Mouse (Mus musculus) splenic B cell, adult 2 months (primary cell): ENCODE results near the gene Cfap52.

Experiments used
- DNase-seq: peaks from one replicate; pipeline ENCODE4 v3.0.0-alpha.2; 2011; ENCODE audit warnings: low read depth, low spot score
- H3K27me3 ChIP-seq: 2 replicates; pipeline ENCODE4 v1.6.1; 2012; ENCODE audit warnings: mild to moderate bottlenecking, low read length, moderate library complexity, mixed read lengths; ENCODE audit not compliant: control insufficient read depth, poor library complexity, insufficient read depth, severe bottlenecking
- H3K36me3 ChIP-seq: 2 replicates; pipeline ENCODE4 v1.6.1; 2012; ENCODE audit warnings: mild to moderate bottlenecking, low read length, moderate library complexity, mixed read lengths; ENCODE audit not compliant: control insufficient read depth, poor library complexity, insufficient read depth, severe bottlenecking

Cfap52 gene

GRCm38 (mm10) chr11:67920226-67920960 is 45.1 kb downstream of the Cfap52 start:
- no peaks in the 10 kb centered on the region for H3K27me3 ChIP-seq
- no peak for DNase-seq
- H3K36me3 ChIP-seq = no peaks in the 10 kb centered on the region

GRCm38 (mm10) chr11:67919593-67919992 is 45.9 kb downstream of the Cfap52 start:
- Histone ChIP-seq H3K27me3 (no peaks in the 10 kb centered on the region), H3K36me3 (no peaks in the 10 kb centered on the region)
- DNase-seq = no peak

DNA sequence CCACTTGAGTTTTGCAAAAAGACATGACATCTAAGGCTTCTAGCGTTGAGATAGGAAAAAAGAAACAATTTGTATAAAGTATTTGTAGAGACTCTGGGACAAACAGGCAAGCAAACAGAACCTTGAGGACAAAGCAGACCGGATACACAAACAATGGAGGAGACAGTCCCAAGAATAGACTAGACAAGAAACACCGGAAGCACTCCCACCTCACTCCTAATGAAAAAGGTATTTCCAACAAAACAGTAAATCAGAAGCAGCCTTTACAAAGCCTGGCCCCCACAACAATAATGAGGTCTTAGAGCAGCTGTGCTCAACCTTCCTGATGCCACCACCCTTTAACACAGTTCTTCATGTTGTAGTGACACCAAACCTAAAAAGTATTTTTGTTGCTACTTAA is 48.3 kb downstream of the Cfap52 start:
- DNase-seq = no peak
- H3K27me3 ChIP-seq = no peaks in the 10 kb centered on the region
- H3K36me3 ChIP-seq = no peaks in the 10 kb centered on the region

DNA sequence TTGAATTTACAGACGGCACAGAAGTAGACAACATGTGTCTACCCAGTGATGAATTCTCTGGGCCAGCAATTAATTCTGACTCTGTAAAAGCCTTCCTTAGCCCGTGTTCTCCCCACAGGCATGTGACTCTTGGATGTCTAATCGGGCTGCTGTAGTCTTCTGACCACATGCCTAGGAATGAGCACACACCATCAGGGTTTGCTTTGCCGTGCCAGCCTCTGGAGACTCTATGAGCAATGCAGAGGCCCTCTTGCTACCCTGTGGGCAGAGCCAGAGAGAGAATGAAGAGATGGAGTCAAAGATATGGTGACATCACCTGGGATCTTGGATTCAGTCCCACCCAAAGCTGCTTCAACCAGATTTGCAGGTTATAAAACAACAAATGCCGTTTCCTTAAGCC is 54.4 kb downstream of the Cfap52 start:
- no peaks in the 10 kb centered on the region for H3K36me3 ChIP-seq
- no peaks in the 10 kb centered on the region for H3K27me3 ChIP-seq
- no peak for DNase-seq

DNA sequence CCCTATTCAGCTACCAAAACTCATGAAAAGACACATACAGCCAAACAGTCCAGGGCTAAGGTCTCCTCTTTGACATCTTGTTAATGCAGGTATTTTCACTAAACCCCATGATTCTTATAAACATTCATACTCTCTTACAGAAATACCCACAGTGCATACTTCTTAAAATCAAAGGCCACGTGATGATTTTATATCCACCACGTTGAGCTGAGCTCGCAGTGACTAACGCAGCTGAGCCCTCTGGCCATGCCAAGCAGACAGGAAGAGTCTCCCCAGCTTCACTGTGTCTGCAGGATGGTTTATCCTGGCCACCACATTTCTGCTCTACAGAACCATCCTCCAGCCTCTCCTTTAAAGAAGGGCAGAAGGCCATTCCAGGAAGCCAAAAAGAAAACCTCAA is 61.7 kb downstream of the Cfap52 start:
- no peaks in the 10 kb centered on the region for H3K27me3 ChIP-seq
- DNase-seq = no peak
- H3K36me3 ChIP-seq = no peaks in the 10 kb centered on the region

GRCm38 (mm10) chr11:67897064-67897560 is 68.3 kb downstream of the Cfap52 start:
- DNase-seq = peak; percentile 63
- no peaks in the 10 kb centered on the region for H3K36me3 ChIP-seq
- H3K27me3 ChIP-seq = no peaks in the 10 kb centered on the region

DNA sequence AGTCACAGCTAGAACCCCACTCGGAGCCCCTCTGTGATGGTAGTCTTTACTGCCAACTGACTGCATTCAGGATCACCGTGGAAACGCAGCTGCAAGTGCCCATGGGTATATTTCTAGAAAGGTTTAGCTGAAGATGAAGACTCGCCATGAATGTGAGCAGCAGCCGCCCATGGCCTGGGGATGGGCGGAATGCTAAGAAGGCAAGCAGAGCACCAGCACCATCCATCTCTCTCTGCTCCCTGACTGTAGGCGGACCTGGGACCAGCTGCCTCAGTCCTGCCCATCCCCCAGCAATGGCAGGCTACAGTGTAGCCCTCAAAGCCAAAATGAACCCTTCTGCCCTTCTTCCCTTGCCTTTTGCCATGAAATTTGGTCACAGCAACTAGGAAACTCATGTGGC is 69.8 kb downstream of the Cfap52 start:
- H3K27me3 ChIP-seq = no peaks in the 10 kb centered on the region
- H3K36me3 ChIP-seq = no peaks in the 10 kb centered on the region

GRCm38 (mm10) chr11:67888521-67888920 is 76.9 kb downstream of the Cfap52 start:
- no peak for DNase-seq
- Histone ChIP-seq H3K27me3 (no peaks in the 10 kb centered on the region), H3K36me3 (no peaks in the 10 kb centered on the region)

More for the DNA sequence above, 69.8 kb downstream of the Cfap52 start:
- no peak for DNase-seq

GRCm38 (mm10) chr11:67885921-67886320 is 79.5 kb downstream of the Cfap52 start:
- Histone ChIP-seq H3K36me3 (no peaks in the 10 kb centered on the region), H3K27me3 (no peaks in the 10 kb centered on the region)
- no peak for DNase-seq
